Mouse (Mus musculus) cerebellum, adult 11 months (tissue): ENCODE data around the gene Cadps.

Experiments used
- DNase-seq: peaks from one replicate; pipeline ENCODE4 v3.0.0; 2022

The Cadps gene

GRCm38 (mm10) chr14:12462206-12462605 is 360.7 kb downstream of the Cadps start:
- DNase-seq = no peak

- no peak for DNase-seq
Measured at GRCm38 (mm10) chr14:12459700-12460099, 363.2 kb downstream of the Cadps start.

GRCm38 (mm10) chr14:12455064-12455591 is 367.8 kb downstream of the Cadps start:
- DNase-seq = no peak

GRCm38 (mm10) chr14:12450807-12451206 is 372.1 kb downstream of the Cadps start:
- DNase-seq = no peak

DNA sequence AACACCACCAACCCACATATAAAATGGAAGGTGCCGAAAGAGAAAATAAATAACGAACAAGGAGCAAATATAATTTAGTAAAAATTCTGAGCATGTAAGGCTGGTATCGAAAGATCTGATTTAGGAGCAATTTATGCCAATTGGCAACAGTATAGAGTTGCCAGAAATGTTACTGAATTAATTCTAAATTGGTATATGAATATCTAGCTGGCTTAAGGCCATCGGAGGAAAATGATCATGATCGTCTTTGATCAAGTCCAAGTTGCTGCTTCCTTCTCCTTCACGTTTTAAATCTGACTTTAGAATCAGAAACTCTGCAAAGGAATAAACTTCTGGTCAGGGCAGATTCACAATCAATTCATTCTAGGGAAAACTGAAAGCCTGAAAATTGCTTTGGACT is 374.0 kb downstream of the Cadps start:
- no peak for DNase-seq

- no peak for DNase-seq
Measured at GRCm38 (mm10) chr14:12441019-12441418, 381.9 kb downstream of the Cadps start.

GRCm38 (mm10) chr14:12437976-12438375 is 384.9 kb downstream of the Cadps start:
- DNase-seq = no peak

GRCm38 (mm10) chr14:12437422-12437821 is 385.5 kb downstream of the Cadps start:
- no peak for DNase-seq

DNA sequence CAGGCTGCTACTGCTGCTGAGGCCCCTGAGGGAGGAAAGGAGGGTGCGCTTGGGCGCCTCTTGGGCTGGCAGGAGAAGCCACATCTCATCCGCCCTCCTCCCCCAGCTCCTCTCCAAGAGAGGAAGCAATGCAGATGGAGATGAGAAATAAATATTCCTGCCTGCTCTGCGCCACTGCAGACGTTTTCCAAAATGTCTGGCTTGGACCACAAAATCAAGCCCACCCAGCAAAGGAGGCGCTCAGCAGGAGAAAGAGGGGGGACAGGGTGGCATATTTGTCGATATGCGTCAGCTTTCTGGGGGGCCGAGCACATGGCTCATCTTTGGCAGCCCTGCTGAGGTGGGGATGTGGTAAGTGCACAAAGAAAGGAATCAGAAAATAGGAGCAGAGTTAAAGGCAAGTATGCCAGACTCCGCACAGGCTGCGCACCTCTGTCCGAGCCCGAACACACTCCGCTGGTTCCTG is 385.9 kb downstream of the Cadps start:
- DNase-seq = no peak

GRCm38 (mm10) chr14:12428021-12428654 is 394.7 kb downstream of the Cadps start:
- DNase-seq = no peak

DNA sequence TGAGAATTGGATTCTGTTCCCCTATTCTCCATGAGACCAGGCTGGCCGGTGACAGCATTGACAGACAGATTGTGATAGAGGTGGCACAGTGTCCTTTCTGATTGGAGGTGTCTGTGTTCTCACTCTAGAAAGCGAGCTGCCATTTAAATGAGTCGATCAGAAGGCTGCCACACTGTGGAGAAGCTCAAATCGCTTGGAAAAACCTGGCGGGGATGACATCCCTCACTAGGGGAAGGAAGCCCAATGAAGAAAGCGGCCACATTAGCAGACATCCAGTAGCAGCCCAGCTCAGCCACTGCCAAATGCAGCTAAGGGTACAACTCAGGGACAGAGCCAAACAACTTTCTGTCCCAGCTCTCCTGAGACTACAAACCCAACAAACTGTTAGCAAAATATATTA is 397.6 kb downstream of the Cadps start:
- DNase-seq = no peak

- DNase-seq = no peak
Measured at GRCm38 (mm10) chr14:12410276-12410675, 412.6 kb downstream of the Cadps start.

DNA sequence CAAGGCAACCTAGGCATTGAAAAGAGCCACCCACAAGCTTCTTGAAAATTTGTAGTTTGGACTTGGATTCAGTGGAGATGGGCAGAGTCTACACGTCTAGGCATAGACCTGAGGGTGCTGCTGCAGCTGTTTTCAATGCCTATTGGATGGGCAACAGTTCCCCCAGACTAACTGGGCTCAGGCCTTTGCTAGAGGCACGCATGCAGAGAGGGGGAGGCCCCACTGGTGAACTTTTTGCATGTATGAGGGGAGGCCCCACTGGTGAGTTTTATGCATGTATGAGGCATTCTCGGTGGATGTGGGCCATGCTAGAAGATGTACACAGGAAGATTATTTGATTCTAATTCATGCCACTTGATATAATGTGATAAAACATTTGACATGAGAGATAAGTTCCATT is 413.1 kb downstream of the Cadps start:
- DNase-seq = no peak

DNA sequence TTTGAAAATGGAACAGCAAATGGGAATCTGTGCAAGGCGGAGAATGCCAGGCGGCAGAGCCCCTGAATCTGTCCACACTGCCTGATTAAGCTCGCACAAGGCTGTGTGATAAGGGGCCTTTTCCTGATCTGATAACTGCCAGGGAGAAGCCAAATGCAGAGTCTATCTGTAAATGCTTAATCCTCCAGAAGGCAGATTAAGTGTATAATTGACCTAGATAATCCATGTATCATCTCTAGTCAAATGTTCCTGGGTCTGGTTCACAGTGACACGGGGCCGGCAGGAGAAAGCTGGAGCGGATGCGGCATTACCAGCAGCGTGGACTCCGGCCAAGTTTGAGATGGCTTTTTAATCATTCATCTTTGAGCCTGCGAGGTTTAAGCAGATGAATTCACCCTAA is 416.3 kb downstream of the Cadps start:
- DNase-seq = peak; percentile 30

- peak; percentile 29 for DNase-seq
Measured at GRCm38 (mm10) chr14:12405201-12405600, 417.7 kb downstream of the Cadps start.

DNA sequence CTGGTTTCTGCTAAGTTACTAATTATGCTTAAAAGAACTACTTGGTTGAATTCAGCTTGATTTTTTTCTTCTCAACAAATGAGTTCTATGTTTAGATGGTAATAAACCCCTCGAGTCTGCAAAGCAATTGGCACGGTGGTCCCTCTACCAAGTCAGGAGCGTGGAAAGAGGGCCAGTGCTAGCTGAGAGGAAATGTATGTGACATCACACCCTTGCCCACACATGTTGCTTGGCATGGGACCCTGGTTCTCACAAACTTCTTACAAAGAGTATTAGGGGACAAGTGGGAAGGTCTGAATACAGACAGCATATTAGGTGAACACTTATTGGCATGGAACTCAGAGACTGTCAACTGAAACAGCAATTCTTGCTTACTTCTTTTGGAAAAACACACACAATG is 418.2 kb downstream of the Cadps start:
- DNase-seq = no peak

- no peak for DNase-seq
Measured at GRCm38 (mm10) chr14:12404052-12404451, 418.8 kb downstream of the Cadps start.

- no peak for DNase-seq
Measured at GRCm38 (mm10) chr14:12400116-12400515, 422.8 kb downstream of the Cadps start.

DNA sequence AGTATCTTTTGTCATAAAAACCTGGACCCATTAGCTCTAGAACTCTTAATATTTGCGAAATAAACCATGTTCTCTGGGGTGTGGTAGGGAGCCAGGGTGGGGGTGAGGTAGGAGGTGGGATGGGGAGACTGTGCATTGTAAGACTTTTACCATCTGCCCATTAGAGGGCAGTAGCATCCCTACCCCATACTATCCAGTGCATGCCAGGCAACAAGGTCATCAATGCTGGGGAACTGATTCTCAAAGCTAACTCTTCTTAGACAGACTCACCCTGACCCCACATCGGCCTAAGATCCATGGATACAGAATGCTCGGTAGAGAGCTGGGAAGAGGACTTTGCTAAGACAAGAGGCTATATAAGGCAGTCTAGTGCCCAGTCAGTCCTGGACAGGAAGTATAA is 425.3 kb downstream of the Cadps start:
- DNase-seq = no peak

GRCm38 (mm10) chr14:12394318-12394717 is 428.6 kb downstream of the Cadps start:
- no peak for DNase-seq

DNA sequence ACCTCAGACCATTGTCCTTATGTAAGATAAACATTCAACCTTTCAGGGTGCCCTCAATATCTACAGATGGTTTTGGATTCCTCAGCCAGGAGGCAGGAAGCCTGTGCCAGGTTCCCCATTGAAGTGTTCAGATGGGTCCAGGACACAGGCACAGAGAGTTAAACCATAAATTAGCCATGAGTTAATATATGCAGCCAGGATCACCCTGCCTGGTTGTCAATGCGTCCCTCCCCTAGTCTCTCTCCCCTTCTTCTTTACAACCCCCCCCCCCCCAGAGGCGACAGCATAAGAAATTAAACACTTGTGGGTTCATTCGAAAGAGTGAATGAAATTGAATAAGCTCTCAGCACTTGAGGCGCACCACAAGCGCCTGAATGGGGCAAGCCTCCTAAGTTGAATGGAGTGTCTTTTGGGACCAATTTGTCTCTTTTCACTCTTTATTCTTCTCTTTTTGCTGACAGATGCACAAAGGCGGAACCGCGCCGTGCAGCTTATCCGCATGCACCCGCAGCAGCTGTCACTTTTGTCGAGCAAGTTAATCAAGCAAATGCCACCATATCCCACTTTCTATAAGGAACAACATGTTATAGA is 429.5 kb downstream of the Cadps start:
- peak; percentile 29 for DNase-seq

GRCm38 (mm10) chr14:12391167-12391566 is 431.7 kb downstream of the Cadps start:
- no peak for DNase-seq

DNA sequence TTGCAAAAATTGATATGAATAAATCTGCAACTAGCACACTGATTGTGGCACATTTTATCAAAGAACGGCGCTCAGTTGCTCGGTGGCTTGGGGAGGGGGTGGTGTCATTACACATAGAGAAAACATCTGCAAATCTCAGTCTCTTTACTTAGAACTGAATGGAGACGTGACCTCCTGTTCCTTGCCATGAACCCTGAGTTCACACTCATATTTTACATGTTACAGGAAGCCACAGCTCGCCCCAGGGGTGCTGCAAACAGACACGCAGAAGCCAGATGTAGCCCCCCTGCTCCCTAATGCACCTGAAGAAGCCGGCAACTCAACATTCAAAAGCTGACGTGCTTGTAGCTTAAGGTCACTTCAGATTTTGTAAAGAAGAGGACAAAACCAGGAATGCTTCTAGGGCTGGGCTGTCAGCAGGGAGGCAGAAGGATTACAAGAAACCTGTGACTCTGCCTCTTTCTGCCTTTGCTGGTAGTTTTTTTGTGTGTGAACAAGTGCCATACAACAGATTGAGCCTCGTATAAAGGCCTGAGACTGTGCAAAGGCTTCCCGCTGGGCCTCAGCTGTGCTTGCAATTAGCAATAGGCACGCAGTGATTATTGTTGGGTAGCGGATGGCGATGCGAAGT is 434.0 kb downstream of the Cadps start:
- DNase-seq = peak; percentile 69

- no peak for DNase-seq
Measured at GRCm38 (mm10) chr14:12388192-12388795, 434.6 kb downstream of the Cadps start.
